ENCODE assay signal across 8 mouse cellular contexts in genomic region chr10:18453380-18453779, GRCm38 (mm10).
DNase-seq lines count a peak whose midpoint lies in the region; ATAC-seq and TF ChIP-seq lines count a peak whose summit lies in the region.

No protein-coding gene starts in this region.

- peaks cover 54% of the 10 kb centered on the region for H3K4me1 ChIP-seq in forebrain, embryonic 10.5 days
- H3K4me1 ChIP-seq in heart, embryonic 15.5 days (replicated peaks), result peaks cover 52% of the 10 kb centered on the region
- H3K4me1 ChIP-seq in liver, embryonic 12.5 days, result peaks cover 34% of the 10 kb centered on the region
- peaks cover 25% of the 10 kb centered on the region for H3K4me1 ChIP-seq in neural tube, embryonic 13.5 days (replicated peaks)
- peaks cover 2% of the 10 kb centered on the region; the same call in 1 of the 2 replicates for H3K4me1 ChIP-seq in testis, adult 2 months (ENCODE audit: control insufficient read depth, insufficient read depth, low read length)

- peak; percentile 50 for DNase-seq in CD4-positive helper T cell, adult 2 months (ENCODE audit: low read depth, low spot score)
- DNase-seq in c-Kit-positive CD71-negative TER-119-negative erythroid progenitor cells, embryonic 14.5 days (ENCODE audit: low read depth), result peak; percentile 18
- peak; percentile 60 for DNase-seq in forebrain, embryonic 10.5 days (ENCODE audit: extremely low spot score, low spot score)
- peak; percentile 89 for DNase-seq in kidney, postnatal 14 days

- no peaks in the 10 kb centered on the region for H3K9me3 ChIP-seq in forebrain, embryonic 10.5 days
- H3K9me3 ChIP-seq in heart, embryonic 15.5 days (replicated peaks), result no peaks in the 10 kb centered on the region
- no peaks in the 10 kb centered on the region for H3K9me3 ChIP-seq in liver, embryonic 12.5 days (replicated peaks)
- H3K9me3 ChIP-seq in neural tube, embryonic 13.5 days, result no peaks in the 10 kb centered on the region

- no peaks in the 10 kb centered on the region for H3K27me3 ChIP-seq in forebrain, embryonic 10.5 days (ENCODE audit: poor library complexity, severe bottlenecking)
- H3K27me3 ChIP-seq in heart, embryonic 15.5 days, result no peaks in the 10 kb centered on the region
- no peaks in the 10 kb centered on the region for H3K27me3 ChIP-seq in liver, embryonic 12.5 days (replicated peaks)
- H3K27me3 ChIP-seq in neural tube, embryonic 13.5 days, result no peaks in the 10 kb centered on the region
- no peaks in the 10 kb centered on the region for H3K27me3 ChIP-seq in testis, adult 2 months (ENCODE audit: control insufficient read depth, insufficient read depth, low read length)

- no peak for TF ChIP-seq POLR2A in testis, adult 2 months (IDR thresholded peaks at IDR 0.05; ENCODE audit: control insufficient read depth, low read depth, low read length)

- H3K4me2 ChIP-seq in heart, embryonic 15.5 days, result no peak overlapping the region
- no peak overlapping the region for H3K4me2 ChIP-seq in liver, embryonic 12.5 days
- H3K4me2 ChIP-seq in neural tube, embryonic 13.5 days, result no peak overlapping the region

- H3K9ac ChIP-seq in heart, embryonic 15.5 days, result no peak overlapping the region
- H3K9ac ChIP-seq in liver, embryonic 12.5 days, result no peak overlapping the region
- no peak overlapping the region for H3K9ac ChIP-seq in neural tube, embryonic 13.5 days

- H3K36me3 ChIP-seq in forebrain, embryonic 10.5 days (replicated peaks), result no peaks in the 10 kb centered on the region; the same call in 1 of the 2 replicates
- H3K36me3 ChIP-seq in heart, embryonic 15.5 days, result no peaks in the 10 kb centered on the region
- H3K36me3 ChIP-seq in liver, embryonic 12.5 days, result no peaks in the 10 kb centered on the region
- H3K36me3 ChIP-seq in neural tube, embryonic 13.5 days, result no peaks in the 10 kb centered on the region
- H3K36me3 ChIP-seq in testis, adult 2 months (ENCODE audit: control insufficient read depth, insufficient read depth, low read length), result no peaks in the 10 kb centered on the region

- H3K27ac ChIP-seq in forebrain, embryonic 10.5 days, result no peak overlapping the region
- peak overlapping the region; percentile 40 for H3K27ac ChIP-seq in heart, embryonic 15.5 days
- H3K27ac ChIP-seq in liver, embryonic 12.5 days, result no peak overlapping the region
- no peak overlapping the region for H3K27ac ChIP-seq in neural tube, embryonic 13.5 days (replicated peaks)
- no peak overlapping the region for H3K27ac ChIP-seq in testis, adult 2 months (ENCODE audit: control insufficient read depth, insufficient read depth, low read depth, low read length)

- H3K4me3 ChIP-seq in forebrain, embryonic 10.5 days, result no peak overlapping the region
- no peak overlapping the region for H3K4me3 ChIP-seq in heart, embryonic 15.5 days
- no peak overlapping the region for H3K4me3 ChIP-seq in liver, embryonic 12.5 days
- no peak overlapping the region for H3K4me3 ChIP-seq in neural tube, embryonic 13.5 days
- H3K4me3 ChIP-seq in testis, adult 2 months (ENCODE audit: control insufficient read depth, low read depth, low read length), result no peak overlapping the region

- peak; percentile 58; the same call in 1 of the 2 replicates for ATAC-seq in heart, embryonic 15.5 days (replicated peaks; ENCODE audit: insufficient number of reproducible peaks, insufficient read depth, low FRiP score, low read depth)
- peak; percentile 54; the same call in 1 of the 2 replicates for ATAC-seq in liver, embryonic 12.5 days
- peak; percentile 68 for ATAC-seq in neural tube, embryonic 13.5 days (ENCODE audit: low read depth)

- 53% methylated on average over 4 of the region's 4 CpGs for WGBS in forebrain, embryonic 10.5 days
- WGBS in heart, embryonic 15.5 days, result 22% methylated on average over 4 of the region's 4 CpGs
- WGBS in liver, embryonic 12.5 days (ENCODE audit: insufficient replicate concordance), result 26% methylated on average over 4 of the region's 4 CpGs
- WGBS in neural tube, embryonic 13.5 days, result 32% methylated on average over 4 of the region's 4 CpGs

- peak; percentile 87; the same call in 1 of the 2 replicates for TF ChIP-seq CTCF in testis, adult 2 months (IDR thresholded peaks at IDR 0.05; ENCODE audit: control insufficient read depth, insufficient read depth, insufficient replicate concordance, low read depth, low read length)

Comparison
In these comparisons a context has a peak if more than half of its experiments do, and no peak if none do; other contexts are left out.
1. DNase-seq: peak in every context shown above with its lines; median percentile 89 in kidney, postnatal 14 days; 60 in forebrain, embryonic 10.5 days; 50 in CD4-positive helper T cell, adult 2 months; 18 in c-Kit-positive CD71-negative TER-119-negative erythroid progenitor cells, embryonic 14.5 days.